Mouse (Mus musculus) mature B cell (primary cell): ENCODE measurements at regions not wholly inside any gene's neighbourhood (a gene's known extent, or its start where the extent isn't known, plus 50 kb on each side); places are given as distances from the start of the nearest gene placed in this dataset.

Source experiments
- in situ Hi-C: fragments of 300-500 bp; cut with MboI; formaldehyde crosslinking; loops from 2 replicates; pipeline ENCODE4 v1.14.3; 2019

DNA sequence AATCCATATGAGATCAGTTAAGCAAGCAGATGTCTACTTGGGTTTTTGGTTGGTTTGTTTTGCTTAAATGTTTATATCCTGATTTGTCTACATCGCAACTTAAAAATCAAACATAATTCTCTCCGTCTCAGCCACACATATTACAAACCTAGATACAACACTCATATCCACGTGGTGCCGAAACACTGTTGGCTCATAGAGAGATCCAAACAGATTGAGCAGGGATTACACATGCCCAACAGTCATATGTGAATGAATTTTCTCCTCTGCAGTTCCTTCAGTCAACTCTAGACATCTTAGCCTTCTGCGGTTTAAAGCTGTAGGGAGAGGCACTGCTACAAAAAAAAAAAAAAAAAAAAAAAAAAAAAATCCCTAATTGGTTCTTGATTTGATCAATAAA is 64.4 kb upstream of the Clint1 start:
- in situ Hi-C loops, result no loop called here

DNA sequence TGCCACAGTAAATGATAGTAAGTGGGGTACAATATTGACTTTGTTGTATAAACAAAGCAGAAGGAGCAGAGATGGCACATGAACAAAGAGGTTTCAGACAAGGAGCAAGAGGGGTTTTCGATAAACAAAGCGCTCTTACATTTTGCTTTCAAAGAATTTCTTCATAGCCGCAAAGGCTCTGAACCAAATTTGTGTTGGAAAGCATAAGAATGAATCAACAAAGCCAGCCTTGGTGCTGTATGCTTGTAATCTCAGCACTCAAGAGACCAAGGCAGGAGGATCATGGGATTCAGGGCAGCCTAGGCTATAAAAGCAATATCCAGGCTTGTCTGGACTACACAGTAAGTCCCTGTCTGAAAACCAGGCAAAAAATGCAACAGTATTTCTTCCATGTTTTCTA is 62.0 kb upstream of the Clint1 start:
- in situ Hi-C loops, result no loop called here

DNA sequence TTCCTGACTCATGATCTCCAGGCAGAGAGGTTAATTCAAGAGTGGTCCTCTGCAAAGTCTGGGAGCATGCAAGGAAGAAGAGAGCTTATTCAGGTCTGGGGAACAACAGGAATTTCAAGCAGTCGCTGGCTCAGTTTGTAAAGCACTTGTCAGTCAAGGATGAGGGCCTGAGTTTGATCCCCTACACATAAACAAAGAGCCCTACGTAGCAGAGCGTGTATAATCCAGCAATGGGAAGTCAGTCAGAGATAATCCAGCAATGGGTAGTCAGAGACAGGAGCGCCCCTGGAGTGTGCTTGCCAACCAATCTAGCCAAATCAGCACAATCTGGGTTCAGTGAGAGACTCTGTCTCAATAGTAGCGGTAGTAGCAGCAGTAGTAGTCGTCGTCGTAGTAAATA is 61.3 kb upstream of the Clint1 start:
- in situ Hi-C loops, result no loop called here

DNA sequence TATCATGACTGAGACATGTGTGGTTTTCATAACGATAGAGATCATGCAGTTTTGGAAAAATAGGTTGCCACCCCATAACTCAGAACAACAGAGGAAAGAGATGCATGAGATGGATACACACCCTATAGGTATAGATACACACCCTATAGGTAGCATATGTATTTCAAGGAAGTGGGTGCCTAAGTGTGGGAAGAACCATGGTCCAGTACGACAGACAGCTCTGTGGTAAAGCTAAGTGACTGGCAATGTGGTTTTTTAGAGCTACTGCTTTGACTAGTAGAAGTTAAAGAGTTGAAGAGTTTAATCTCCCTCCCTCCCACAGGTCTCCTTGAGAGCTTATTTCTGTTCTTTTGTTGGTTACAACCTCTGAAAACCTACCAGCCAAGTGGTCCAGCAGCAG is 60.2 kb upstream of the Clint1 start:
- in situ Hi-C loops, result no loop called here

DNA sequence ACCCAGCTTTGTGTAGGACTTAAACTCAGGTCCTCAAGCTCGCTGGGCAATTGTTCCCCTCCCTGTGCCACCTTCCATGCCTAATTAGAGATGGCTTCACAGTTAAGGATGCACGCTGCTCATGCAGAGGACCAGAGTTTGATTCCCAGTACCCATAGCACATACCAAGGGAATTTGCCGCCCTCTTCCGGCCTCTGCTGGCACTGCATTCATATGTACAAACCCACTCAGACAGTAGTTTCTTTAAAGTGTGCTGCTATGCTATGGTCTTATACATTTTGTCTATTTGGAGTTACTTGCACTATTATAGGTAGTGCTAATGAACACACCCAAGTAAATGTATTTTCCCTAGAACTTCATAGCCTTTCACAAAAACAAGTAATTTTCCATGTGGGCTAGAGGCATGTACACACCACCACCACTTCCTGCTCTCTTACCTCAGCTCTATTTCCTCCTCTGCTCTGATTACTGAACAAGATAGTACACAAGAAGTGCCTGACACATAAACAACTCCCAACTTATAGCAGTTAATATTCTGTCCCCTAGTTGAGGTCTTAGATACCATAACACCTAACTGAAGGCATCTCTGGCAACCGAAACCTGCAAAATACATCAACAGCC is 57.4 kb upstream of the Clint1 start:
- in situ Hi-C loops, result no loop called here

DNA sequence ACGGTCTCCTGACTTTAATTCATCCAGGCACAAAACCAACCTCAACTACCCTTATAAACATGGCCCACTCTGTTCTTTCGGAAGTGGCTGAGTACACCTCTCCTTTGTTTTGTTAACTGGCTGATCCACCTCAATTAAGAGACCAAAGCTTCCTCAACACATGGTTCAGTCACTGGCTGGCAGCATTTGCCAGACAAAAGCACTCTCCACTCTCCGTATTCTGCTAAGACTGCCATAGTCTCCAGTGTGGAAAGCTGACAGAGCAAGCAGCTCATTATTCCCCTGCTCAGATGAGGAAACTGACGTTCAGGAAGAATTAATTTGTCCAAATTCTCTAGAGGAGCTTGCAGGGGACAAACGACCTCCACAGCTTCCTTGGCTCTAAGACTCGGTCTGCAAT is 56.5 kb upstream of the Clint1 start:
- in situ Hi-C loops, result no loop called here

DNA sequence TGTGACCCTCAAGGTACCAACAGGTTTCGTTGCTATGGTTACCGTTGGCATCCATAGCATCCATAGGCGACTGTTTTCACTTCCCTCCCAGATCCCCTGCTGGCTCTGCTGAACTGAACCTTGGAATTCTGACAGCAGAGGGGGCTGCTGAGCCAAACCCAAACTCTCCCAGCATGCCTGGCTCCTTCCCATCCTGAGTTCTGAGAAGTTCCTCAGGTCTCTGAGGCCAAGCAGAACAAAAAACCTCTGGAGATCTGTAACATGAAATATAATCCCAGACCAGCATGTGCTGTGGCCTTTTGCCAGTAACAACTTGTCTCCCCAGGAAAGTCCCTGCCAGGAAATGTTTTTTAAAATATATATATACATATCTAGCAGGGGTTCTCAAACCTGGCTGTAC is 56.1 kb upstream of the Clint1 start:
- in situ Hi-C loops, result no loop called here

DNA sequence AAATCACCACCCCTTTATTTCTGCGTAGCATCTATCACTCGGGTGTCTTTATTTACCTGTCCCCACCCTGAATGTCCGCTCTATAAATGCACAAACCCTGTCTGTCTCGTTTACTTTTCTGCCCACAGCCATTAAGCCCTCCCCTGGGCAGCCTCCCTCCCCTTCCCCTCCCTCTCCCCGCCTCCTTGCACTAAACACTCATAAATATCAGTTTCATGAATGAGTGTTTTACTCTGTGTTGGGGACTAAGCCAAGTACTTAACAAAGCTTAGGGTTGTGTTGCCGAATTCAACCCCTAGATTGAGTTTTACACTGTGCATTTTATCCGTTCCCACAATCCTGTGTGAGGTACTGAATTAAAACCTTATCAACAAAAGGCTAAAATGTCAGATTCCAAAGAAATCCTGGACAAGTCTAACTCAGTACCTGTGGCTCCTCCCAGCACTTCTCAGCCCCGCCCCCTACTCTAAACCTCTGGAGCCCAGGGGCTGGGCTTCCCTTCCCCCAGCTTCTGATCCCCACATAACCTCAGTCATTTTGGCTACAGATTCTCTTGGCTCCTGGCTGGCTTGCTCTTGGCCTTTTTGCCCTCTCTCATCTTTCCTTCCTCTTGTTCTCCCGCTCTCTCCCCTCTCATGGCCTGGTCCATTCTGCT is 52.0 kb upstream of the Clint1 start:
- in situ Hi-C loops, result no loop called here
